Mouse (Mus musculus): Measurements from ENCODE around the gene Cnot10. TPM values are rescaled to one million over a fixed set of nuclear protein-coding genes. Genes with fewer than 3 reads are reported as not detected.

Cnot10 gene
- polyA plus RNA-seq, 1 experiment = 34.5 TPM

DNA sequence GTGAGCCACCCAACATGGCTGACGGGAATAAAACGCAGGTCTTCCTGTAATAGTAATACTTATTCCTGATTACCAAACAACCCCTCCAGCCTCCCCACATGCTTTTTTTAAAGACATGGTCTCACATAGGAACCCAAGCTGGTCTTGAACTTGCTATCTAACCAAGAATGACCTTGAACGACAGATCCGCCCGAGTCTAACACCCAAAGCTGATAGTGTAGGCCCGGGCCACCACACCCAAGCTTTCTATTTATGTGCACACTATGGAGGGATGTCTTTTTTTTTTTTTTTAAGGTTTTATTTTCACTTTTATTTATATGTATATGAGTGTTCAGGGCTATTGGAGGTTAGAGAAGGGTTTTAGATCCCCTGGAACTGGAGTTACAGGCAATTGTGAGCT lies 15.8 kb downstream of the Cnot10 start:
- WGBS = 79% methylated on average over 6 of the region's 6 CpGs

DNA sequence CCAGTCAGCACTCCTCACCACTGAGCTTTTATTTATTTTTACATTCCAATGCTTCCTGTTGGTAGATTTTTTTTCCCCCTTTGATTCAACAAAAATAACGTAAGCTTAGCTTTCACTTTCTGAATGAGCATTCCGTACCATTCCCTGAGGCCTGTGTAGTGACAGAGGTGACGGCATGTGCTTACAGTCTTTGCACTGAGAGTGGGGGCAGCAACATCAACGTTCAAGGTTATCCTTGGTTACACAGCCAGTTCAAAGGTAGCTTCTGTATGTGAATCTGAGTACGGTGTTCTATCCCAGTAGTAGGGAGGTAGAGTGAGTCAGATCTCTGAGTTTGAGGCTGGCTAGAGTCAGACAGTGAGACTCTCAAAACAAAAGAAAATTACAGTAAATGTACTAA lies 18.8 kb downstream of the Cnot10 start:
- 86% methylated on average over 5 of the region's 5 CpGs for WGBS
- TF ChIP-seq POLR2A (IDR thresholded peaks at IDR 0.05; ENCODE audit: borderline replicate concordance, control insufficient read depth, low read depth, low read length) (no peak), CTCF (IDR thresholded peaks at IDR 0.05; ENCODE audit: control insufficient read depth, insufficient read depth, low read length) (no peak)
- Histone ChIP-seq H3K4me1 (ENCODE audit: control insufficient read depth, insufficient read depth, low read length) (no peaks in the 10 kb centered on the region), H3K4me3 (replicated peaks; ENCODE audit: control insufficient read depth, low read depth, low read length) (no peak overlapping the region), H3K27ac (ENCODE audit: control insufficient read depth, insufficient read depth, low read depth, low read length, poor library complexity) (no peak overlapping the region)

More for the DNA sequence above, 15.8 kb downstream of the Cnot10 start:
- Histone ChIP-seq H3K4me1 (ENCODE audit: control insufficient read depth, insufficient read depth, low read length) (no peaks in the 10 kb centered on the region), H3K4me3 (replicated peaks; ENCODE audit: control insufficient read depth, low read depth, low read length) (no peak overlapping the region), H3K27ac (ENCODE audit: control insufficient read depth, insufficient read depth, low read depth, low read length, poor library complexity) (no peak overlapping the region)
- no peak for TF ChIP-seq POLR2A (IDR thresholded peaks at IDR 0.05; ENCODE audit: borderline replicate concordance, control insufficient read depth, low read depth, low read length)

DNA sequence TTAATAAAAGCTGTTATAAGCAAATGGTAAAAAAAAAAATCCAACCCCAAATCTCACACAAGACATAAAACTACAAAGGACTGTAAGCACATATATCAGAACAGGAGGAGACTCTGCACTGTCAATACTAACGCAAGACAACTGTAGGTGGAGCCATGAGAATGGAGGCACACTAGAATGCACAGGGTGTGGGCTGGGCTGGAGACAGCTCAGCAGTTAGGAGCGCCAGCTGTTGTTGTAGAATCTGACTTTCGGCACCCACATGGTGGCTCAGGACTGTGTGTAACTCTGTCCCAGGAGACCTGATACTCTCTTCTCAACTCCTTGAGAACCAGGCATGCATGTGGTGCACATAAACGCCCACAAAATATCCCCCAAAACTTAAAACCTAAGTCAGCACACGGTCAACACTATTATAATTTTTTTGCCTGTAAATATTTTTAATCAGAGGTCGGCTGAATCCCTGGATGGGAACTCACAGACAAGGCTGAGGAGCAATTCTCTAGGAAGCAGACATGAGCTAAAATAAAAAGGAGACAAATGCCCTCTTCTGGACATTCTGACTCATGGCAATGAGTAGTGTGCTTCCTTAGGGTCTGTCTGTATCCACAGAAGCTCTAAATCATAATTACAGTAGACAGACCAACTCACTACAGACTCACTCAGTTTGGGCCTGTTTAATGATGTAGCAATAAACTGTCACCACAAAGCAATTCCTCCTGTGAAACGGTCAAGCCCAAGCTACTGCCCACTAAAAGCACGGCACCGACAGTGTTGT lies 25.6 kb downstream of the Cnot10 start:
- Histone ChIP-seq H3K4me3 (replicated peaks; ENCODE audit: control insufficient read depth, low read depth, low read length) (no peak overlapping the region), H3K4me1 (ENCODE audit: control insufficient read depth, insufficient read depth, low read length) (no peaks in the 10 kb centered on the region), H3K27ac (ENCODE audit: control insufficient read depth, insufficient read depth, low read depth, low read length, poor library complexity) (no peak overlapping the region)
- 75% methylated on average over 9 of the region's 9 CpGs for WGBS
- TF ChIP-seq CTCF (IDR thresholded peaks at IDR 0.05; ENCODE audit: control insufficient read depth, insufficient read depth, low read length) (no peak), POLR2A (IDR thresholded peaks at IDR 0.05; ENCODE audit: borderline replicate concordance, control insufficient read depth, low read depth, low read length) (no peak)

DNA sequence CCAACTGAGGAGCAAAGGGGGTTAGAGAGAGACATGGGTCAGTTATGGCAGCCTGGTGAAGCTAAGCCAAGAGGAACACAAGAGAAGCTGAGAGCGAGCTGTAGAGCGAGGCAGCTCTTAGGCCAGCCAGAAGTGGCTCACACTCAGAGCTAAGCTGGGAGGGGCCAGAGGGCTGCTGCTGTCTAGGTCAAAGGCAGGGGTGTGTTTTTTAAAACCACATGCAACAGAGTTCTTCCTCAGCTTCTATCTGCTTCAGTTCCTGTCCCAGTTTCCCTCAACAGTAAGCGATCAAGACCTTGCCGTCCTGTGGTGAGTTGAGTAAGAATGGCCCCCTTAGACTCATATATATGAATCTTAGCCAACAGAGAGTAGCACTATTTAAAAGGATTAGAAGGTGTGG lies 27.0 kb downstream of the Cnot10 start:
- no peak overlapping the region for H3K27ac ChIP-seq (ENCODE audit: control insufficient read depth, insufficient read depth, low read depth, low read length, poor library complexity)
- H3K4me1 ChIP-seq (ENCODE audit: control insufficient read depth, insufficient read depth, low read length) = no peaks in the 10 kb centered on the region
- no peak for TF ChIP-seq CTCF (IDR thresholded peaks at IDR 0.05; ENCODE audit: control insufficient read depth, insufficient read depth, low read length)
- TF ChIP-seq POLR2A (IDR thresholded peaks at IDR 0.05; ENCODE audit: borderline replicate concordance, control insufficient read depth, low read depth, low read length) = no peak
- H3K4me3 ChIP-seq (replicated peaks; ENCODE audit: control insufficient read depth, low read depth, low read length) = no peak overlapping the region
- 57% methylated on average over 4 of the region's 4 CpGs for WGBS

DNA sequence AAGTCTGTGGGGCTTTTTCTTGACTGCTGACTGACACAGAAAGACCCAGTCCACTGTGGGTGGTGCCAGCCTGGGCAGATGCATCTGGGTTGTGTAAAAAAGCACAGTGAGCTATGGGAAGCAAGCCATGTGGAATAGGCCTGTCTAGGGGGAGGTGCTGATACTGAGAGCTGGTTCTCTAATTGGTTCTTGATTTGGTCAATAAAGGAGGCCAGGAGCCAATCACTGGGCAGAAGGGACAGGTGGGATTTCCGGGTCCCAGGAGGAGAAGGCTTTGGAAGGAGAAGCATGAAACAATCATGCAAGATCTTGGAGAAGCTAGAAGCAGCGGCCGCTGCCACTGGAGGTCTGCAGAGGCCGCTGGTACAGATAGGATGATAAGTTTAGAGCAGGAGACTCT lies 27.4 kb downstream of the Cnot10 start:
- Histone ChIP-seq H3K27ac (ENCODE audit: control insufficient read depth, insufficient read depth, low read depth, low read length, poor library complexity) (no peak overlapping the region), H3K4me3 (replicated peaks; ENCODE audit: control insufficient read depth, low read depth, low read length) (no peak overlapping the region), H3K4me1 (ENCODE audit: control insufficient read depth, insufficient read depth, low read length) (no peaks in the 10 kb centered on the region)
- 89% methylated on average over 4 of the region's 4 CpGs for WGBS
- TF ChIP-seq CTCF (IDR thresholded peaks at IDR 0.05; ENCODE audit: control insufficient read depth, insufficient read depth, low read length) (no peak), POLR2A (IDR thresholded peaks at IDR 0.05; ENCODE audit: borderline replicate concordance, control insufficient read depth, low read depth, low read length) (no peak)

DNA sequence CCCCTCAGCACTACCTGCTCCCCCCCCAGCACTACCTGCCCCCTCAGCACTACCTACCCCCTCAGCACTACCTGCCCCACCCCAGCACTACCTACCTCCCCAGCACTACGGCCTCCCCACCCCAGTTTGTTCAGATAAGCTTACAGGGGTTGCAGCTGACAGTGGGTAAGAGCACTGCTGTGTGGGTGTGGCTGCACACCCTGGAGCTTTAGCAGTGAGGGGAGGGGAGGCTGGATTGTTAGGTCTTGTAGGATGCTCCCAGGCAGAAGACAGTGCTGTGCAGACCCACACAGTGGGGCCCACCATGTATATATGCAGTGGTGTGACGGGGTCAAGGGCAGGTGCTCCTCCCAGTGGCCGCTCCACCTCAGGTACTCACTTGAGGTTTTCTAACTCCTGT lies 29.7 kb downstream of the Cnot10 start:
- no peak overlapping the region for H3K4me3 ChIP-seq (replicated peaks; ENCODE audit: control insufficient read depth, low read depth, low read length)
- WGBS = 82% methylated on average over 3 of the region's 3 CpGs
- no peaks in the 10 kb centered on the region for H3K4me1 ChIP-seq (ENCODE audit: control insufficient read depth, insufficient read depth, low read length)
- no peak for TF ChIP-seq CTCF (IDR thresholded peaks at IDR 0.05; ENCODE audit: control insufficient read depth, insufficient read depth, low read length)
- no peak for TF ChIP-seq POLR2A (IDR thresholded peaks at IDR 0.05; ENCODE audit: borderline replicate concordance, control insufficient read depth, low read depth, low read length)
- H3K27ac ChIP-seq (ENCODE audit: control insufficient read depth, insufficient read depth, low read depth, low read length, poor library complexity) = no peak overlapping the region

DNA sequence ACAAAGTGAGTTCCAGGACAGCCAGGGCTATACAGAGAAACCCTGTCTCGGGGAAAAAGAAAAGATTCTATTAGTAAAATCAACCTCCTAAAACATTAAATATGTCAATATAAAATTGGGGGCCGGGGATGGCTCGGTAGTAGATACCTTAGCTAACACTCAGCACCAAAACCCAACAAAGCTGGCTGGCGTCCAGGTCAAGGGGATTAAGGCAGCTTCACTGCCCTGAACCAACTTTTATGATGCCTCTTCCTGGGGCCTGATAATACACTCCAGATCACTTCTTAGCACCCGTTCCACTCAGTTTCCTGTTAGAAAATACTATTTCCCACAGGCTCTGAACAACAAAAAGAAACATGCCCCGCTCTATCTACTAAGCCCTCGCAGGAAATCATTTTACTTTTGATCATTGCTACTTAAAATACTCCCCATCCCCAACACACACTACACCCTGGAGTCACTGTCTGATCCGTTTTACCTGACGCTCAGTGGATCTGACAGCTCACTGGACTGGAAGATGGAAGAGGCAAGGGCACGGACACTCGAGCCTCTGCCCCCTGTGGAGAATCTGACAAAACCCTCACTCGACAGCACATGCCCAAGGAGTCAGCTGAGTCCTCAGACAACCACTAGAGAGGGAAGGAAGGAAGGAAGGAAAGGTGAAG lies 36.0 kb downstream of the Cnot10 start:
- Histone ChIP-seq H3K4me3 (replicated peaks; ENCODE audit: control insufficient read depth, low read depth, low read length) (no peak overlapping the region), H3K27ac (ENCODE audit: control insufficient read depth, insufficient read depth, low read depth, low read length, poor library complexity) (no peak overlapping the region), H3K4me1 (ENCODE audit: control insufficient read depth, insufficient read depth, low read length) (no peaks in the 10 kb centered on the region)
- WGBS = 83% methylated on average over 12 of the region's 12 CpGs
- TF ChIP-seq POLR2A (IDR thresholded peaks at IDR 0.05; ENCODE audit: borderline replicate concordance, control insufficient read depth, low read depth, low read length) = no peak
- TF ChIP-seq CTCF (IDR thresholded peaks at IDR 0.05; ENCODE audit: control insufficient read depth, insufficient read depth, low read length) = no peak

DNA sequence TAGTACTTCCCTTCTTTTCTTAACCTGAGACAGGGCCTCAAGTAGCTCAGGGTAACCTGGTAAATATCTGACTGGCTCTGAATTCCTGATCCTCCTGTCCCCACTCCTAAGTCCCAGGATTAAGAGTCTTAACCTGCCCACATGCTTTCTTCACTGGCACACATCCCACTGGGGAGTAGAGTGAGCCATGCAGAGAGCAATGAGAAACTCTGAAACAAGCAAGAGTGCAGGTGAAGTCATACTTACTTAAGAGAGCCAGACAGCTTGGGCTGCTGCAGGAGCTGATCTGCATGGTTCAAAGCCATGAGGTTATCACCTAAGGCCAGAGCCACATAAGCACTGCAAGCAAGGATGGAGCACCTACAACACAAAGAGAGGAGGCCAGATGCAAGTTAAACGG lies 38.9 kb downstream of the Cnot10 start:
- H3K4me1 ChIP-seq (ENCODE audit: control insufficient read depth, insufficient read depth, low read length) = no peaks in the 10 kb centered on the region
- TF ChIP-seq CTCF (IDR thresholded peaks at IDR 0.05; ENCODE audit: control insufficient read depth, insufficient read depth, low read length) (no peak), POLR2A (IDR thresholded peaks at IDR 0.05; ENCODE audit: borderline replicate concordance, control insufficient read depth, low read depth, low read length) (no peak)
- WGBS = 86% methylated on average over 1 of the region's 1 CpGs
- no peak overlapping the region for H3K4me3 ChIP-seq (replicated peaks; ENCODE audit: control insufficient read depth, low read depth, low read length)
- no peak overlapping the region for H3K27ac ChIP-seq (ENCODE audit: control insufficient read depth, insufficient read depth, low read depth, low read length, poor library complexity)
